In genomic region chr10:95319001-95319400, GRCm38 (mm10) we compare ENCODE assay signal across 22 mouse cellular contexts. TPM values are rescaled to one million over a fixed set of nuclear protein-coding genes. Genes with fewer than 3 reads are reported as not detected.
A peak's percentile ranks its signal among the peaks of the same experiment; 100 is the strongest.
DNase-seq lines count a peak whose midpoint lies in the region; ATAC-seq and TF ChIP-seq lines count a peak whose summit lies in the region.
"Had no signal": no experiment of that assay in that cellular context is flagged by ENCODE, and none has a peak within 500 bp of the region (broad histone marks: within the 10 kb centered on the region; RNA-seq: fewer than 3 reads in every experiment).

No protein-coding gene starts in this region.

- H3K27me3 ChIP-seq in forebrain, embryonic 11.5 days (ENCODE audit: control insufficient read depth, insufficient read depth, low read length) = no peaks in the 10 kb centered on the region
- no peaks in the 10 kb centered on the region for H3K27me3 ChIP-seq in forebrain, embryonic 13.5 days
- no peaks in the 10 kb centered on the region for H3K27me3 ChIP-seq in heart, postnatal 0 days (ENCODE audit: control insufficient read depth, insufficient read depth, low read length)
- H3K27me3 ChIP-seq in heart, embryonic 11.5 days (ENCODE audit: control insufficient read depth, insufficient read depth, low read length) = no peaks in the 10 kb centered on the region
- H3K27me3 ChIP-seq in lung, embryonic 16.5 days (ENCODE audit: control insufficient read depth, insufficient read depth, low read depth, low read length) = no peaks in the 10 kb centered on the region
- no peaks in the 10 kb centered on the region for H3K27me3 ChIP-seq in G1E (ENCODE audit: insufficient read depth, low read length)
- H3K27me3 ChIP-seq: embryonic facial prominence, embryonic 15.5 days; hindbrain, embryonic 12.5 days; Patski had no signal

- H3K4me1 ChIP-seq in forebrain, embryonic 11.5 days (replicated peaks; ENCODE audit: control insufficient read depth, insufficient read depth, low read length) = no peaks in the 10 kb centered on the region
- H3K4me1 ChIP-seq in forebrain, embryonic 13.5 days = peaks cover 21% of the 10 kb centered on the region
- peaks cover 47% of the 10 kb centered on the region for H3K4me1 ChIP-seq in heart, postnatal 0 days (ENCODE audit: control insufficient read depth, insufficient read depth)
- peaks cover 26% of the 10 kb centered on the region for H3K4me1 ChIP-seq in heart, embryonic 11.5 days (ENCODE audit: control insufficient read depth, insufficient read depth, low read length)
- H3K4me1 ChIP-seq in lung, embryonic 16.5 days (replicated peaks; ENCODE audit: control insufficient read depth, insufficient read depth, low read length) = peaks cover 36% of the 10 kb centered on the region
- peaks cover 72% of the 10 kb centered on the region for H3K4me1 ChIP-seq in G1E (ENCODE audit: insufficient read depth, low read depth, low read length)

- no peak overlapping the region for H3K9ac ChIP-seq in forebrain, embryonic 11.5 days (ENCODE audit: low read length)
- H3K9ac ChIP-seq in forebrain, embryonic 13.5 days = no peak overlapping the region
- no peak overlapping the region for H3K9ac ChIP-seq in heart, postnatal 0 days (replicated peaks; ENCODE audit: low read depth, low read length)
- no peak overlapping the region for H3K9ac ChIP-seq in heart, embryonic 11.5 days (ENCODE audit: low read depth, low read length)
- H3K9ac ChIP-seq in lung, embryonic 16.5 days (ENCODE audit: low read length) = peak overlapping the region; percentile 41; the same call in 1 of the 2 replicates
- H3K9ac ChIP-seq: embryonic facial prominence, embryonic 15.5 days; hindbrain, embryonic 12.5 days had no signal

- no peaks in the 10 kb centered on the region for H3K9me3 ChIP-seq in forebrain, embryonic 11.5 days (ENCODE audit: control insufficient read depth, low read length)
- no peaks in the 10 kb centered on the region for H3K9me3 ChIP-seq in forebrain, embryonic 13.5 days (replicated peaks)
- no peaks in the 10 kb centered on the region for H3K9me3 ChIP-seq in heart, postnatal 0 days (replicated peaks; ENCODE audit: control insufficient read depth, low read length)
- no peaks in the 10 kb centered on the region for H3K9me3 ChIP-seq in heart, embryonic 11.5 days (replicated peaks; ENCODE audit: control insufficient read depth, low read length)
- H3K9me3 ChIP-seq in lung, embryonic 16.5 days (ENCODE audit: control insufficient read depth, low read length) = no peaks in the 10 kb centered on the region
- H3K9me3 ChIP-seq in G1E (replicated peaks) = no peaks in the 10 kb centered on the region
- H3K9me3 ChIP-seq: embryonic facial prominence, embryonic 15.5 days; hindbrain, embryonic 12.5 days; limb, embryonic 10.5 days had no signal

- peak; percentile 16 for DNase-seq in forebrain, embryonic 11.5 days (ENCODE audit: low spot score)
- no peak for DNase-seq in heart, postnatal 0 days (ENCODE audit: low spot score)
- no peak for DNase-seq in lung, postnatal 10 days
- no peak for DNase-seq in G1E (ENCODE audit: low spot score)
- DNase-seq: cerebellum, adult 9-11 months; kidney, postnatal 25 days; liver; right cerebral cortex, postnatal 14 days; spleen, adult 18-20 months; thymus, postnatal 14 days had no signal

- TF ChIP-seq EP300 in heart, postnatal 0 days (IDR thresholded peaks at IDR 0.05; ENCODE audit: low read depth) = no peak

- H3K27ac ChIP-seq in forebrain, embryonic 11.5 days (ENCODE audit: low read depth, low read length) = no peak overlapping the region
- H3K27ac ChIP-seq in forebrain, embryonic 13.5 days = no peak overlapping the region
- peak overlapping the region; percentile 92 for H3K27ac ChIP-seq in heart, postnatal 0 days (ENCODE audit: low read depth)
- no peak overlapping the region for H3K27ac ChIP-seq in heart, embryonic 11.5 days (ENCODE audit: low read depth, low read length)
- peak overlapping the region; percentile 27; the same call in 1 of the 2 replicates for H3K27ac ChIP-seq in lung, embryonic 16.5 days (ENCODE audit: low read length)
- H3K27ac ChIP-seq: embryonic facial prominence, embryonic 15.5 days; hindbrain, embryonic 12.5 days; layer of hippocampus, adult 2 months had no signal

- no peaks in the 10 kb centered on the region for H3K36me3 ChIP-seq in forebrain, embryonic 11.5 days (ENCODE audit: control insufficient read depth, insufficient read depth, low read length)
- H3K36me3 ChIP-seq in forebrain, embryonic 13.5 days (ENCODE audit: poor library complexity, severe bottlenecking) = no peaks in the 10 kb centered on the region
- 0 out of 2 replicates have a peak, but pooled peaks cover 3% of the 10 kb centered on the region for H3K36me3 ChIP-seq in heart, postnatal 0 days (replicated peaks; ENCODE audit: control insufficient read depth, insufficient read depth, low read length)
- H3K36me3 ChIP-seq in heart, embryonic 11.5 days (ENCODE audit: control insufficient read depth, insufficient read depth, low read length) = no peaks in the 10 kb centered on the region
- no peaks in the 10 kb centered on the region for H3K36me3 ChIP-seq in lung, embryonic 16.5 days (ENCODE audit: control insufficient read depth, insufficient read depth, low read length)
- peaks cover 33% of the 10 kb centered on the region for H3K36me3 ChIP-seq in G1E (replicated peaks)
- H3K36me3 ChIP-seq: embryonic facial prominence, embryonic 15.5 days; hindbrain, embryonic 12.5 days; limb, embryonic 10.5 days had no signal

- no peak for ATAC-seq in forebrain, embryonic 11.5 days (replicated peaks; ENCODE audit: low FRiP score)
- no peak for ATAC-seq in forebrain, embryonic 13.5 days
- no peak for ATAC-seq in heart, postnatal 0 days (ENCODE audit: insufficient read depth, low read depth)
- ATAC-seq in heart, embryonic 11.5 days (replicated peaks; ENCODE audit: insufficient number of reproducible peaks, low FRiP score, low TSS enrichment) = no peak
- ATAC-seq in lung, embryonic 16.5 days (ENCODE audit: low read depth) = no peak
- ATAC-seq in G1E (ENCODE audit: extremely low read depth, insufficient number of reproducible peaks, low FRiP score, poor library complexity, severe bottlenecking) = no peak
- ATAC-seq: CD4-positive, CD25-positive, alpha-beta regulatory T cell, adult 4 months; forebrain, embryonic 16.5 days; intestine, postnatal 0 days; Patski had no signal

- H3K4me2 ChIP-seq in forebrain, embryonic 11.5 days (ENCODE audit: low read depth, low read length, severe bottlenecking) = no peak overlapping the region
- H3K4me2 ChIP-seq in forebrain, embryonic 13.5 days = no peak overlapping the region
- no peak overlapping the region for H3K4me2 ChIP-seq in heart, postnatal 0 days (ENCODE audit: low read depth, low read length)
- H3K4me2 ChIP-seq in heart, embryonic 11.5 days = no peak overlapping the region
- no peak overlapping the region for H3K4me2 ChIP-seq in lung, embryonic 16.5 days (ENCODE audit: low read depth, low read length)
- H3K4me2 ChIP-seq: embryonic facial prominence, embryonic 15.5 days; hindbrain, embryonic 12.5 days; midbrain, embryonic 11.5 days had no signal

- 95% methylated on average over 13 of the region's 13 CpGs for WGBS in forebrain, embryonic 11.5 days
- WGBS in forebrain, embryonic 13.5 days = 97% methylated on average over 13 of the region's 13 CpGs
- WGBS in heart, postnatal 0 days = 89% methylated on average over 13 of the region's 13 CpGs
- WGBS in heart, embryonic 11.5 days (ENCODE audit: insufficient replicate concordance) = 86% methylated on average over 13 of the region's 13 CpGs
- 68% methylated on average over 13 of the region's 13 CpGs for whole genome bisulfite sequencing in lung, embryonic 16.5 days

- H3K4me3 ChIP-seq in forebrain, embryonic 11.5 days (ENCODE audit: low read depth, low read length) = no peak overlapping the region
- no peak overlapping the region for H3K4me3 ChIP-seq in forebrain, embryonic 13.5 days
- H3K4me3 ChIP-seq in heart, postnatal 0 days (ENCODE audit: low read depth, low read length) = no peak overlapping the region
- no peak overlapping the region for H3K4me3 ChIP-seq in heart, embryonic 11.5 days (ENCODE audit: low read depth, low read length)
- H3K4me3 ChIP-seq in lung, embryonic 16.5 days (ENCODE audit: low read length) = no peak overlapping the region
- H3K4me3 ChIP-seq in G1E (ENCODE audit: low read depth, low read length) = peak overlapping the region; percentile 38; the same call in 1 of the 2 replicates
- H3K4me3 ChIP-seq: embryonic facial prominence, embryonic 15.5 days; hindbrain, embryonic 12.5 days; layer of hippocampus, adult 2 months; limb, embryonic 10.5 days had no signal

- no peak for TF ChIP-seq CTCF in heart, postnatal 0 days (IDR thresholded peaks at IDR 0.05; ENCODE audit: low read depth)
- TF ChIP-seq CTCF in G1E (IDR thresholded peaks at IDR 0.05; ENCODE audit: low read depth, low read length) = no peak

RNA-seq across cellular contexts. Expression of gene Cradd, which starts 4.9 kb away (rescaled TPM):
- polyA plus RNA-seq in forebrain, embryonic 11.5 days (2014; fragmentation: Nextera tagmentation; extraction: Ambion mirVana) = 15.7 and 16.6 TPM in 2 replicates
- polyA plus RNA-seq in forebrain, embryonic 13.5 days (2015; fragmentation: Nextera tagmentation; extraction: Ambion mirVana) = 11.3 and 12.5 TPM in 2 replicates
- 20.1 and 21.1 TPM in 2 replicates for total RNA-seq in heart, postnatal 0 days (2014; rRNA removed; ENCODE audit: low replicate concordance)
- 11.6 and 12.2 TPM in 2 replicates for polyA plus RNA-seq in heart, postnatal 0 days (2015; fragmentation: Nextera tagmentation; extraction: Ambion mirVana)
- 10.6 and 11.7 TPM in 2 replicates for polyA plus RNA-seq in heart, embryonic 11.5 days (2014; fragmentation: Nextera tagmentation; extraction: Ambion mirVana)
- 12.0 and 12.7 TPM in 2 replicates for polyA plus RNA-seq in lung, embryonic 16.5 days (2015; fragmentation: Nextera tagmentation; extraction: Ambion mirVana)
- total RNA-seq in G1E (2014; fragmentation: Nextera tagmentation) = 81.4 and 91.9 TPM in 2 replicates
- 9.0 and 9.1 TPM in 2 replicates for total RNA-seq in G1E (2017)
- polyA plus RNA-seq in G1E (2012) = 22.5 and 24.4 TPM in 2 replicates

Comparison
In these comparisons a context has a peak if more than half of its experiments do, and no peak if none do; other contexts are left out.
1. H3K27ac ChIP-seq: peak in heart, postnatal 0 days (single experiment) and lung, embryonic 16.5 days (single experiment); none in forebrain, embryonic 11.5 days (single experiment), forebrain, embryonic 13.5 days (single experiment) and heart, embryonic 11.5 days (single experiment).